Mouse (Mus musculus) CH12.LX (cell line): Measurements from ENCODE around the gene Fam166a. TPM values are rescaled to one million over a fixed set of nuclear protein-coding genes. Genes with fewer than 3 reads are reported as not detected.

ENCODE experiments used
- DNase-seq: peaks from one replicate; pipeline ENCODE4 v3.0.0-alpha.2; 2013; ENCODE audit errors: extremely low read depth
- H3K27ac ChIP-seq: 2 replicates; pipeline ENCODE4 v1.5.1; 2012; ENCODE audit warnings: low read depth, mild to moderate bottlenecking, control low read depth, moderate library complexity; ENCODE audit not compliant: insufficient read depth
- H3K27me3 ChIP-seq: replicated peaks from 2 replicates; pipeline ENCODE3; 2012; ENCODE audit warnings: inconsistent platforms
- H3K36me3 ChIP-seq, 2 experiments: replicated peaks in 1 of 2; 2 replicates each; pipeline versions ENCODE3 to v1.6.1; 2012; ENCODE audit warnings: inconsistent platforms in 1 of 2, low read length in 1 of 2, mild to moderate bottlenecking in 1 of 2, mixed read lengths in 1 of 2, moderate library complexity in 1 of 2; ENCODE audit not compliant: control insufficient read depth in 1 of 2, insufficient read depth in 1 of 2
- H3K4me1 ChIP-seq, 2 experiments: 2 replicates each; pipeline ENCODE4 v1.6.1; 2012; ENCODE audit warnings: inconsistent platforms in 1 of 2, moderate library complexity in 1 of 2; ENCODE audit not compliant: insufficient read depth in 2 of 2, control insufficient read depth in 1 of 2
- H3K4me2 ChIP-seq: 2 replicates; pipeline ENCODE4 v1.6.1; 2012; ENCODE audit warnings: low read depth, mild to moderate bottlenecking, control low read depth; ENCODE audit not compliant: poor library complexity, insufficient read depth, severe bottlenecking
- H3K4me3 ChIP-seq, 3 experiments: fragments of 150-350 bp in 1 of 3; sonication (generic) in 1 of 3; replicated peaks in 1 of 3; 2 replicates each; pipeline versions ENCODE3 to v1.5.1; 2011 to 2012; ENCODE audit warnings: low read depth in 2 of 3, low read length in 2 of 3, mild to moderate bottlenecking in 2 of 3, moderate library complexity in 2 of 3, control low read depth in 1 of 3, improper control_type of control experiment in 1 of 3, inconsistent platforms in 1 of 3, mixed read lengths in 1 of 3; ENCODE audit not compliant: poor library complexity in 1 of 3
- H3K79me2 ChIP-seq: replicated peaks from 2 replicates; pipeline ENCODE4 v1.6.1; 2012; ENCODE audit warnings: mild to moderate bottlenecking, moderate library complexity; ENCODE audit not compliant: control insufficient read depth, poor library complexity, insufficient read depth, severe bottlenecking; ENCODE audit errors: extremely low read depth
- H3K9ac ChIP-seq: 2 replicates; pipeline ENCODE4 v1.6.1; 2012; ENCODE audit warnings: low read depth, mild to moderate bottlenecking, control low read depth, moderate library complexity; ENCODE audit not compliant: insufficient read depth
- H3K9me3 ChIP-seq: replicated peaks from 2 replicates; pipeline ENCODE3; 2012; ENCODE audit warnings: low read length, inconsistent platforms, mixed read lengths
- BHLHE40 ChIP-seq: IDR thresholded peaks from 2 replicates; pipeline ENCODE4 v1.6.1; 2011; ENCODE audit warnings: mild to moderate bottlenecking, low read depth, low read length, improper control_type of control experiment
- CHD2 ChIP-seq: IDR thresholded peaks from 2 replicates; pipeline ENCODE4 v1.6.1; 2011; ENCODE audit warnings: low read length, improper control_type of control experiment
- CTCF ChIP-seq, 2 experiments: IDR thresholded peaks in 1 of 2; conservative IDR thresholded peaks in 1 of 2; 2 replicates each; pipeline ENCODE4 v1.5.1; 2011 to 2012; ENCODE audit warnings: low read depth in 2 of 2, low read length in 2 of 2, improper control_type of control experiment in 1 of 2, inconsistent platforms in 1 of 2, mild to moderate bottlenecking in 1 of 2, moderate library complexity in 1 of 2
- E2F4 ChIP-seq: IDR thresholded peaks from 2 replicates; pipeline ENCODE4 v1.6.1; 2011; ENCODE audit warnings: low read depth, low read length, improper control_type of control experiment; ENCODE audit not compliant: insufficient replicate concordance
- ELF1 ChIP-seq: IDR thresholded peaks from 2 replicates; pipeline ENCODE4 v1.6.1; 2014; ENCODE audit warnings: low read depth, mild to moderate bottlenecking, inconsistent platforms, low read length, improper control_type of control experiment
- EP300 ChIP-seq: IDR thresholded peaks from 2 replicates; pipeline ENCODE4 v1.6.1; 2011; ENCODE audit warnings: low read length, improper control_type of control experiment
- HCFC1 ChIP-seq: IDR thresholded peaks from 2 replicates; pipeline ENCODE4 v1.6.1; 2012; ENCODE audit warnings: low read depth, mild to moderate bottlenecking, inconsistent platforms, low read length, improper control_type of control experiment
- IRF4 ChIP-seq: IDR thresholded peaks from 2 replicates; pipeline ENCODE4 v1.6.1; 2014; ENCODE audit warnings: low read depth, mild to moderate bottlenecking, inconsistent platforms, low read length, improper control_type of control experiment
- JUND ChIP-seq: conservative IDR thresholded peaks from 2 replicates; pipeline ENCODE4 v1.6.1; 2011; ENCODE audit warnings: low read depth, low read length, improper control_type of control experiment
- KAT2A ChIP-seq: IDR thresholded peaks from 2 replicates; pipeline ENCODE4 v1.6.1; 2012; ENCODE audit warnings: low read length, improper control_type of control experiment, inconsistent platforms; ENCODE audit not compliant: insufficient replicate concordance
- MAX ChIP-seq: IDR thresholded peaks from 2 replicates; pipeline ENCODE4 v1.6.1; 2011; ENCODE audit warnings: low read length, improper control_type of control experiment
- MAZ ChIP-seq: IDR thresholded peaks from 2 replicates; pipeline ENCODE4 v1.6.1; 2012; ENCODE audit warnings: low read depth, mild to moderate bottlenecking, inconsistent platforms, low read length, improper control_type of control experiment, moderate library complexity
- MEF2A ChIP-seq: IDR thresholded peaks from 2 replicates; pipeline ENCODE4 v1.6.1; 2014; ENCODE audit warnings: low read depth, mild to moderate bottlenecking, inconsistent platforms, low read length, improper control_type of control experiment, borderline replicate concordance
- MXI1 ChIP-seq: IDR thresholded peaks from 2 replicates; pipeline ENCODE4 v1.6.1; 2011; ENCODE audit warnings: mild to moderate bottlenecking, low read depth, low read length, improper control_type of control experiment
- MYC ChIP-seq: IDR thresholded peaks from 2 replicates; pipeline ENCODE4 v1.6.1; 2011; ENCODE audit warnings: low read depth, mild to moderate bottlenecking, improper control_type of control experiment, low read length
- NRF1 ChIP-seq: IDR thresholded peaks from 2 replicates; pipeline ENCODE4 v1.6.1; 2014; ENCODE audit warnings: low read depth, mild to moderate bottlenecking, inconsistent platforms, low read length, improper control_type of control experiment, moderate library complexity
- PAX5 ChIP-seq: IDR thresholded peaks from 2 replicates; pipeline ENCODE4 v1.6.1; 2012; ENCODE audit warnings: low read length, inconsistent platforms, mixed read lengths
- POLR2A ChIP-seq: IDR thresholded peaks from 2 replicates; pipeline ENCODE4 v1.6.1; 2011; ENCODE audit warnings: low read depth, mild to moderate bottlenecking, improper control_type of control experiment, low read length
- POLR2AphosphoS2 ChIP-seq: IDR thresholded peaks from 2 replicates; pipeline ENCODE4 v1.6.1; 2011; ENCODE audit warnings: low read depth, low read length, improper control_type of control experiment
- RAD21 ChIP-seq: IDR thresholded peaks from 2 replicates; pipeline ENCODE4 v1.6.1; 2011; ENCODE audit warnings: low read depth, mild to moderate bottlenecking, low read length, improper control_type of control experiment, moderate library complexity
- RCOR1 ChIP-seq: conservative IDR thresholded peaks from 2 replicates; pipeline ENCODE4 v1.6.1; 2012; ENCODE audit warnings: low read depth, mild to moderate bottlenecking, inconsistent platforms, low read length, improper control_type of control experiment
- SIN3A ChIP-seq: IDR thresholded peaks from 2 replicates; pipeline ENCODE4 v1.6.1; 2012; ENCODE audit warnings: low read length, improper control_type of control experiment, inconsistent platforms
- SMC3 ChIP-seq: IDR thresholded peaks from 2 replicates; pipeline ENCODE4 v1.6.1; 2011; ENCODE audit warnings: low read depth, low read length, improper control_type of control experiment
- TBP ChIP-seq: conservative IDR thresholded peaks from 2 replicates; pipeline ENCODE4 v1.6.1; 2011; ENCODE audit warnings: low read depth, low read length, improper control_type of control experiment
- TCF12 ChIP-seq: IDR thresholded peaks from 2 replicates; pipeline ENCODE4 v1.6.1; 2014; ENCODE audit warnings: low read depth, mild to moderate bottlenecking, inconsistent platforms, low read length, improper control_type of control experiment
- UBTF ChIP-seq: IDR thresholded peaks from 2 replicates; pipeline ENCODE4 v1.6.1; 2012; ENCODE audit warnings: low read depth, mild to moderate bottlenecking, inconsistent platforms, low read length, improper control_type of control experiment, moderate library complexity
- USF1 ChIP-seq: IDR thresholded peaks from 2 replicates; pipeline ENCODE4 v1.6.1; 2014; ENCODE audit warnings: low read depth, mild to moderate bottlenecking, inconsistent platforms, low read length, improper control_type of control experiment
- USF2 ChIP-seq: conservative IDR thresholded peaks from 2 replicates; pipeline ENCODE4 v1.6.1; 2011; ENCODE audit warnings: low read depth, low read length, improper control_type of control experiment
- ZKSCAN1 ChIP-seq: IDR thresholded peaks from 2 replicates; pipeline ENCODE4 v1.6.1; 2012; ENCODE audit warnings: low read depth, inconsistent platforms, low read length, improper control_type of control experiment, borderline replicate concordance
- ZNF384 ChIP-seq: IDR thresholded peaks from 2 replicates; pipeline ENCODE4 v1.6.1; 2012; ENCODE audit warnings: low read depth, low read length, improper control_type of control experiment, inconsistent platforms
- dilution Hi-C: fragments of 300-500 bp; cut with MboI; formaldehyde crosslinking; loops from 2 replicates; pipeline ENCODE4 v1.14.3; 2020; ENCODE audit warnings: low sequenced_read_pairs; ENCODE audit not compliant: extremely low pct_unique_long_range_greater_than_20kb, extremely low pct_ligation_motif_present
- in situ Hi-C: fragments of 300-500 bp; cut with MboI; formaldehyde crosslinking; loops from 3 replicates; pipeline ENCODE4 v1.14.3; 2019; ENCODE audit warnings: low sequenced_read_pairs, low pct_ligation_motif_present, low pct_unique_long_range_greater_than_20kb, mixed read lengths
- polyA plus RNA-seq: library from polyadenylated mRNA; unstranded; fragments of >175 nt; gene quantifications from 2 replicates; pipeline ENCODE4 v1.2.1, GENCODE M21; 2012; ENCODE audit warnings: low read depth; ENCODE audit not compliant: insufficient read length
- total RNA-seq, 2 experiments: library from RNA; depleted of rRNA; stranded (reverse); fragments of 300-350 nt in 1 of 2; fragments of >200 nt in 1 of 2; gene quantifications; 2 replicates each; pipeline ENCODE4 v1.2.3; 2012 to 2014

Fam166a gene
- total and polyA plus RNA-seq, 3 experiments: 0.38 to 23.4 TPM; not detected in 1

- Histone ChIP-seq H3K27me3 (no peaks in the 10 kb centered on the region), H3K9ac (no peak overlapping the region), H3K4me1 (peaks cover 0 to 17% of the 10 kb centered on the region in 2 experiments; a peak in 2 of 4 replicates), H3K79me2 (peaks cover 14% of the 10 kb centered on the region), H3K36me3 (peaks cover 60 to 68% of the 10 kb centered on the region in 2 experiments), H3K9me3 (no peaks in the 10 kb centered on the region), H3K4me2 (no peak overlapping the region), H3K4me3 (no peak overlapping the region), H3K27ac (no peak overlapping the region)
- dilution Hi-C loops (no loop called here), in situ Hi-C loops (loop anchor here (5.0 kb wide), 1 partner anchor 45 kb away; no protein-coding TSS in a partner anchor)
- TF ChIP-seq SMC3 (peak; percentile 68), POLR2AphosphoS2 (no peak), MAZ (no peak), MXI1 (no peak), SIN3A (no peak; the same call in 1 of the 2 replicates), RCOR1 (no peak), RAD21 (peak; percentile 28), BHLHE40 (no peak), EP300 (no peak), UBTF (no peak), PAX5 (no peak), TCF12 (no peak), TBP (no peak), MAX (no peak), ZNF384 (no peak), MEF2A (no peak), USF2 (no peak), JUND (no peak), CTCF (conservative IDR thresholded peaks at IDR 0.05 in 1 of 2, IDR thresholded peaks at IDR 0.05 in 1 of 2; ENCODE audit: low read depth in 2 of 2, low read length in 2 of 2) (peak in 1 of 2 experiments; percentile 71; a peak in 2 of 4 replicates)
- DNase-seq: peak; percentile 45
These were observed 33.8 kb downstream of the Fam166a start for GRCm38 (mm10) chr2:25252331-25252730.

- dilution Hi-C loops: no loop called here
- peak; percentile 94 for DNase-seq
- H3K4me1 ChIP-seq: peaks cover 0 to 17% of the 10 kb centered on the region in 2 experiments; a peak in 2 of 4 replicates
- TF ChIP-seq POLR2AphosphoS2 (peak; percentile 61; the same call in 1 of the 2 replicates), NRF1 (peak; percentile 49), E2F4 (no peak), KAT2A (peak; percentile 91; the same call in 1 of the 2 replicates), ZKSCAN1 (no peak), RCOR1 (0 out of 2 replicates have a peak, but pooled peaks have one; percentile 65), UBTF (0 out of 2 replicates have a peak, but pooled peaks have one; percentile 18), MYC (peak; percentile 89), USF1 (no peak), TCF12 (peak; percentile 83), HCFC1 (peak; percentile 98), MAX (peak; percentile 94), MAZ (peak; percentile 93), JUND (no peak), SMC3 (no peak), CTCF (conservative IDR thresholded peaks at IDR 0.05 in 1 of 2, IDR thresholded peaks at IDR 0.05 in 1 of 2; ENCODE audit: low read depth in 2 of 2, low read length in 2 of 2) (no peak), USF2 (no peak), ELF1 (peak; percentile 99), BHLHE40 (peak; percentile 71), IRF4 (peak; percentile 72; the same call in 1 of the 2 replicates), POLR2A (peak; percentile 85), MXI1 (peak; percentile 99), CHD2 (peak; percentile 96)
These were observed 36.8 kb downstream of the Fam166a start, which contains the start of gene Tmem203 for GRCm38 (mm10) chr2:25255284-25255779. TSS of gene Tmem203 (plus strand) at chr2:25255439.

More at GRCm38 (mm10) chr2:25255284-25255779, 36.8 kb downstream of the Fam166a start, which contains the start of gene Tmem203:
- in situ Hi-C loops: no loop called here
- Histone ChIP-seq H3K4me3 (peak within 1 kb of the TSS; percentile 85 to 97 (median 87)), H3K79me2 (peaks cover 14% of the 10 kb centered on the region), H3K27ac (peak within 1 kb of the TSS; percentile 66), H3K4me2 (peak within 1 kb of the TSS; percentile 96), H3K9ac (peak within 1 kb of the TSS; percentile 83), H3K9me3 (no peaks in the 10 kb centered on the region), H3K27me3 (no peaks in the 10 kb centered on the region), H3K36me3 (peaks cover 31 to 38% of the 10 kb centered on the region in 2 experiments)
